Mouse (Mus musculus) CD4-positive helper T cell, adult 2 months (primary cell): ENCODE results near the gene Nxpe4.
"Not testable (repeated sequence)": the region's sequence is repeated elsewhere in the genome, so short reads cannot be mapped to it uniquely, and the experiment has no call there.

ENCODE experiments used
- DNase-seq: peaks from one replicate; pipeline ENCODE4 v3.0.0-alpha.2; 2012; ENCODE audit warnings: low read depth, missing footprints, low spot score

Nxpe4 gene

GRCm38 (mm10) chr9:48410217-48411035, 248.6 kb downstream of the Nxpe4 start:
- DNase-seq: no peak

- no peak for DNase-seq
Observed at GRCm38 (mm10) chr9:48413591-48413990, 251.8 kb downstream of the Nxpe4 start.

GRCm38 (mm10) chr9:48417366-48417765, 255.5 kb downstream of the Nxpe4 start:
- DNase-seq: not testable (repeated sequence)

- DNase-seq: no peak
Observed at GRCm38 (mm10) chr9:48417994-48418393, 256.2 kb downstream of the Nxpe4 start.

GRCm38 (mm10) chr9:48418397-48418796, 256.6 kb downstream of the Nxpe4 start:
- DNase-seq: no peak

- no peak for DNase-seq
Observed at GRCm38 (mm10) chr9:48418829-48419228, 257.0 kb downstream of the Nxpe4 start.

GRCm38 (mm10) chr9:48420437-48420836, 258.6 kb downstream of the Nxpe4 start:
- DNase-seq: no peak

- DNase-seq: no peak
Observed at GRCm38 (mm10) chr9:48421029-48421428, 259.2 kb downstream of the Nxpe4 start.

GRCm38 (mm10) chr9:48421561-48421960, 259.7 kb downstream of the Nxpe4 start:
- no peak for DNase-seq

- no peak for DNase-seq
Observed at GRCm38 (mm10) chr9:48422382-48422781, 260.6 kb downstream of the Nxpe4 start.

GRCm38 (mm10) chr9:48423256-48423655, 261.4 kb downstream of the Nxpe4 start:
- DNase-seq: no peak

GRCm38 (mm10) chr9:48427176-48427575, 265.4 kb downstream of the Nxpe4 start:
- no peak for DNase-seq

- no peak for DNase-seq
Observed at GRCm38 (mm10) chr9:48432449-48432848, 270.6 kb downstream of the Nxpe4 start.

GRCm38 (mm10) chr9:48443873-48444272, 282.1 kb downstream of the Nxpe4 start:
- DNase-seq: peak; percentile 10

- DNase-seq: no peak
Observed at GRCm38 (mm10) chr9:48444821-48445220, 283.0 kb downstream of the Nxpe4 start.

GRCm38 (mm10) chr9:48447783-48448209, 286.0 kb downstream of the Nxpe4 start:
- peak; percentile 69 for DNase-seq
